ENCODE assay signal across 13 mouse cellular contexts in genomic region chr1:152594690-152595089, GRCm38 (mm10).
DNase-seq lines count a peak whose midpoint lies in the region; ATAC-seq and TF ChIP-seq lines count a peak whose summit lies in the region.
"Had no signal": no experiment of that assay in that cellular context is flagged by ENCODE, and none has a peak within 500 bp of the region (broad histone marks: within the 10 kb centered on the region; RNA-seq: fewer than 3 reads in every experiment).

No protein-coding gene starts in this region.

- WGBS in lung, embryonic 15.5 days, result 59% methylated on average over 5 of the region's 5 CpGs
- WGBS in heart, embryonic 14.5 days, result 53% methylated on average over 5 of the region's 5 CpGs
- WGBS in liver, postnatal 0 days (ENCODE audit: insufficient replicate concordance), result 18% methylated on average over 5 of the region's 5 CpGs

- peak overlapping the region; percentile 13; the same call in 1 of the 2 replicates for H3K27ac ChIP-seq in lung, embryonic 15.5 days
- H3K27ac ChIP-seq in heart, embryonic 14.5 days (replicated peaks in 1 of 2; ENCODE audit: control insufficient read depth in 1 of 2, insufficient read depth in 1 of 2, low read depth in 2 of 2, low read length in 2 of 2), result peak overlapping the region; percentile 62 to 64
- H3K27ac ChIP-seq in liver, postnatal 0 days (ENCODE audit: low read depth), result peak overlapping the region; percentile 92
- H3K27ac ChIP-seq: hindbrain, postnatal 0 days; neural tube, embryonic 12.5 days had no signal

- no peak for ATAC-seq in lung, embryonic 15.5 days (ENCODE audit: borderline replicate concordance, extremely low read depth, low FRiP score, low TSS enrichment)
- ATAC-seq in heart, embryonic 14.5 days (ENCODE audit: insufficient number of reproducible peaks, insufficient read depth, low FRiP score, low read depth), result 0 out of 2 replicates have a peak, but pooled peaks have one; percentile 48
- ATAC-seq in liver, postnatal 0 days, result no peak
- ATAC-seq: hindbrain, postnatal 0 days had no signal

- H3K4me1 ChIP-seq in lung, embryonic 15.5 days, result peaks cover 24% of the 10 kb centered on the region
- peaks cover 38 to 65% of the 10 kb centered on the region in 2 experiments for H3K4me1 ChIP-seq in heart, embryonic 14.5 days (ENCODE audit: control insufficient read depth in 2 of 2, insufficient read depth in 2 of 2, low read length in 2 of 2)
- H3K4me1 ChIP-seq in liver, postnatal 0 days (ENCODE audit: insufficient read depth), result peaks cover 64% of the 10 kb centered on the region

- peak; percentile 27 to 51 for DNase-seq in adrenal gland, postnatal 36 days
- DNase-seq in adrenal gland, postnatal 10 days, result no peak
- DNase-seq in lung, postnatal 14 days, result no peak
- DNase-seq in liver, postnatal 0 days, result no peak
- no peak for DNase-seq in left cerebral cortex, adult 9 months (ENCODE audit: low spot score in 2 of 2)
- DNase-seq in right cerebral cortex, postnatal 10 days (ENCODE audit: low spot score in 2 of 2), result no peak
- DNase-seq: cerebellum, postnatal 10 days; gastrocnemius, postnatal 10 days had no signal

- no peak overlapping the region for H3K4me3 ChIP-seq in lung, embryonic 15.5 days
- H3K4me3 ChIP-seq in heart, embryonic 14.5 days (ENCODE audit: control insufficient read depth in 1 of 2, insufficient read depth in 1 of 2, low read depth in 1 of 2, low read length in 2 of 2), result no peak overlapping the region
- no peak overlapping the region for H3K4me3 ChIP-seq in liver, postnatal 0 days (ENCODE audit: low read depth, low read length)
- H3K4me3 ChIP-seq: megakaryocyte, embryonic 14.5 days; neural tube, embryonic 12.5 days had no signal

- no peaks in the 10 kb centered on the region for H3K27me3 ChIP-seq in lung, embryonic 15.5 days
- no peaks in the 10 kb centered on the region for H3K27me3 ChIP-seq in heart, embryonic 14.5 days (ENCODE audit: control insufficient read depth, insufficient read depth, low read length)
- H3K27me3 ChIP-seq in liver, postnatal 0 days (ENCODE audit: insufficient read depth, low read length), result no peaks in the 10 kb centered on the region
- H3K27me3 ChIP-seq: neural tube, embryonic 12.5 days had no signal

- peak; percentile 15; the same call in 1 of the 2 replicates for TF ChIP-seq EP300 in liver, postnatal 0 days (IDR thresholded peaks at IDR 0.05; ENCODE audit: low read depth)

- TF ChIP-seq CTCF in liver, postnatal 0 days (IDR thresholded peaks at IDR 0.05; ENCODE audit: low read depth), result no peak

- no peak overlapping the region for H3K9ac ChIP-seq in lung, embryonic 15.5 days
- no peak overlapping the region for H3K9ac ChIP-seq in heart, embryonic 14.5 days (ENCODE audit: low read length)
- H3K9ac ChIP-seq in liver, postnatal 0 days (replicated peaks), result no peak overlapping the region
- H3K9ac ChIP-seq: neural tube, embryonic 12.5 days had no signal

- no peak overlapping the region for H3K4me2 ChIP-seq in lung, embryonic 15.5 days
- H3K4me2 ChIP-seq in heart, embryonic 14.5 days (ENCODE audit: low read length), result no peak overlapping the region
- no peak overlapping the region for H3K4me2 ChIP-seq in liver, postnatal 0 days (ENCODE audit: low read depth, low read length)
- H3K4me2 ChIP-seq: neural tube, embryonic 12.5 days had no signal

- no peaks in the 10 kb centered on the region for H3K36me3 ChIP-seq in lung, embryonic 15.5 days
- peaks cover 22% of the 10 kb centered on the region for H3K36me3 ChIP-seq in heart, embryonic 14.5 days (ENCODE audit: control insufficient read depth, insufficient read depth, low read length)
- H3K36me3 ChIP-seq in liver, postnatal 0 days (replicated peaks; ENCODE audit: insufficient read depth, low read length), result no peaks in the 10 kb centered on the region
- H3K36me3 ChIP-seq: neural tube, embryonic 12.5 days had no signal

- no peaks in the 10 kb centered on the region for H3K9me3 ChIP-seq in lung, embryonic 15.5 days
- no peaks in the 10 kb centered on the region for H3K9me3 ChIP-seq in heart, embryonic 14.5 days (ENCODE audit: control insufficient read depth, low read length)
- no peaks in the 10 kb centered on the region for H3K9me3 ChIP-seq in liver, postnatal 0 days (ENCODE audit: low read length)
- H3K9me3 ChIP-seq: megakaryocyte, embryonic 14.5 days; neural tube, embryonic 12.5 days had no signal

Comparison
In these comparisons a context has a peak if more than half of its experiments do, and no peak if none do; other contexts are left out.
1. DNase-seq: peak in adrenal gland, postnatal 36 days (2 of 2); none in adrenal gland, postnatal 10 days (single experiment), lung, postnatal 14 days (single experiment), liver, postnatal 0 days (single experiment), left cerebral cortex, adult 9 months (0 of 2) and right cerebral cortex, postnatal 10 days (0 of 2).
2. H3K27ac ChIP-seq: peak in every context shown above with its lines; median percentile 92 in liver, postnatal 0 days; 63 in heart, embryonic 14.5 days; 13 in lung, embryonic 15.5 days.